Mouse (Mus musculus) intestine, embryonic 14.5 days (tissue): ENCODE results near the gene Pik3c2g. TPM values are rescaled to one million over a fixed set of nuclear protein-coding genes. Genes with fewer than 3 reads are reported as not detected.

Source experiments
- ATAC-seq: fragments of 200-750 bp; cut with Nextera tagmentation; replicated peaks from 2 replicates; pipeline ENCODE4 v1.8.0; 2017; ENCODE audit warnings: low read depth, moderate number of reproducible peaks, moderate TSS enrichment, moderate library complexity; ENCODE audit not compliant: low FRiP score, low TSS enrichment
- DNase-seq: peaks from one replicate; pipeline ENCODE4 v3.0.0-alpha.2; 2018; ENCODE audit warnings: low spot score
- H3K27ac ChIP-seq: fragments of 300-500 bp; sonication (generic); 2 replicates; pipeline ENCODE4 v1.5.1; 2014; ENCODE audit warnings: low read depth, mild to moderate bottlenecking, control low read depth
- H3K27me3 ChIP-seq: fragments of 300-500 bp; sonication (generic); replicated peaks from 2 replicates; pipeline ENCODE4 v1.6.1; 2014; ENCODE audit warnings: low read length, control low read depth; ENCODE audit not compliant: control insufficient read depth, insufficient read depth
- H3K36me3 ChIP-seq: fragments of 300-500 bp; sonication (generic); 2 replicates; pipeline ENCODE4 v1.6.1; 2014; ENCODE audit warnings: low read length, control low read depth; ENCODE audit not compliant: control insufficient read depth, insufficient read depth
- H3K4me1 ChIP-seq: fragments of 300-500 bp; sonication (generic); replicated peaks from 2 replicates; pipeline ENCODE4 v1.6.1; 2014; ENCODE audit warnings: low read length, control low read depth, mixed read lengths; ENCODE audit not compliant: control insufficient read depth, insufficient read depth
- H3K4me2 ChIP-seq: fragments of 300-500 bp; sonication (generic); 2 replicates; pipeline ENCODE4 v1.6.1; 2014; ENCODE audit warnings: low read length
- H3K4me3 ChIP-seq: fragments of 300-500 bp; sonication (generic); 2 replicates; pipeline ENCODE4 v1.5.1; 2014; ENCODE audit warnings: low read depth, low read length, control low read depth, mixed read lengths
- H3K9ac ChIP-seq: fragments of 300-500 bp; sonication (generic); 2 replicates; pipeline ENCODE4 v1.6.1; 2014; ENCODE audit warnings: mild to moderate bottlenecking, low read length
- H3K9me3 ChIP-seq: fragments of 300-500 bp; sonication (generic); 2 replicates; pipeline ENCODE4 v1.6.1; 2016; ENCODE audit warnings: low read length, control low read depth; ENCODE audit not compliant: control insufficient read depth
- WGBS: fragments of 180-500 bp; shearing (Covaris S2); extraction: QIAGEN DNeasy Blood & Tissue Kit; methylation state at CpG from one replicate; pipeline ENCODE4 v1.1.7; 2014; 5-methylcytosine and 5-hydroxymethylcytosine counted together
- polyA plus RNA-seq: library from polyadenylated mRNA; unstranded; fragments of >200 nt; fragmentation: Nextera tagmentation; extraction: Ambion mirVana; gene quantifications from 2 replicates; pipeline ENCODE4 v1.2.1, GENCODE M21; 2014

The Pik3c2g gene
- polyA plus RNA-seq, 1 experiment from 2014 or later, result 0.68 TPM

DNA sequence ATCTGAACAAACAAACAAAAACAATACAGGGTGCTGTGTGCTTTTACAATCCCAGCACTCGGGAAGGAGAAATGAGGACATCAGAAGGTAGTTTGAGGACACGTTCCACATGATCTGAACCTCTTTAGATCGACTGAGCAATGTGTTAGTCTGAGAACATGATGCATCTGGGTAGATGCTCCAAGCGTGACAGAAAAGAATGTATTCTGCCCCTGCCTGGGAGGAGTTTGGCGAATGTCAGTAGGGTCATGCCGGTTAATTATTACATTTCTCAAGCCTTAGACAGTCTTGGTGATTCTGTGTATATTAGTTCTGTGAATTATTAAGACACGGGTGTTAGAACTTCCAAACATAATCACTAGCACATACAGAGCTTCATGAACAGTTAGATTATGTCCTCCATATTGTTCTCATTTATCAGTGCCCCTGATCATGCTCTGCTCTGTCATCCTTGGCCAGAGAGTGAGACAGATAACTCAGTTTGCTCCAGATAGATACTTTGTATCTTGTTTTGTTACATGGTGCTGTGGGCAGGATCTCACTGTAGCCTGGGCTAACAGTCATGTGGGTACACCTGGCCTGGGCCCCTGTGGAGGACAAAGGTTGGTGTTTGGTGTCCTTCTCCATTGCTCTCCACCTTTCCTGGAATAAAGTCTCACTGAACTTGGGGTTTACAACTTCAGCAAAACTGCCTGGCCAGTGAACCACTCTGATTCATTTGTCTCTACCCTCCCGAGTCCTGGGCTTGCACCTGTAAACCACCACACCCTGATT is 360.3 kb downstream of the Pik3c2g start:
- Histone ChIP-seq H3K27me3 (no peaks in the 10 kb centered on the region), H3K9ac (no peak overlapping the region), H3K4me2 (no peak overlapping the region), H3K36me3 (no peaks in the 10 kb centered on the region), H3K4me1 (no peaks in the 10 kb centered on the region), H3K9me3 (no peaks in the 10 kb centered on the region), H3K4me3 (no peak overlapping the region), H3K27ac (no peak overlapping the region)
- WGBS, result 72% methylated on average over 8 of the region's 8 CpGs
- DNase-seq, result no peak
- no peak for ATAC-seq

- no peaks in the 10 kb centered on the region for H3K9me3 ChIP-seq
- no peaks in the 10 kb centered on the region for H3K27me3 ChIP-seq
- no peaks in the 10 kb centered on the region for H3K36me3 ChIP-seq
- H3K4me2 ChIP-seq, result no peak overlapping the region
- 83% methylated on average over 12 of the region's 12 CpGs for WGBS
- no peak overlapping the region for H3K27ac ChIP-seq
- H3K9ac ChIP-seq, result no peak overlapping the region
- ATAC-seq (no peak), DNase-seq (no peak)
- no peak overlapping the region for H3K4me3 ChIP-seq
- 0 out of 2 replicates have a peak, but pooled peaks cover 2% of the 10 kb centered on the region for H3K4me1 ChIP-seq
Observed at GRCm38 (mm10) chr6:139953596-139953995, 366.6 kb downstream of the Pik3c2g start.

- H3K27ac ChIP-seq, result no peak overlapping the region
- H3K27me3 ChIP-seq, result no peaks in the 10 kb centered on the region
- no peak for DNase-seq
- H3K9ac ChIP-seq, result no peak overlapping the region
- H3K4me3 ChIP-seq, result no peak overlapping the region
- ATAC-seq, result no peak
- H3K9me3 ChIP-seq, result no peaks in the 10 kb centered on the region
- no peak overlapping the region for H3K4me2 ChIP-seq
- 0 out of 2 replicates have a peak, but pooled peaks cover 2% of the 10 kb centered on the region for H3K4me1 ChIP-seq
- no peaks in the 10 kb centered on the region for H3K36me3 ChIP-seq
- WGBS, result 52% methylated on average over 7 of the region's 7 CpGs
Observed at GRCm38 (mm10) chr6:139957531-139958241, 370.7 kb downstream of the Pik3c2g start.

DNA sequence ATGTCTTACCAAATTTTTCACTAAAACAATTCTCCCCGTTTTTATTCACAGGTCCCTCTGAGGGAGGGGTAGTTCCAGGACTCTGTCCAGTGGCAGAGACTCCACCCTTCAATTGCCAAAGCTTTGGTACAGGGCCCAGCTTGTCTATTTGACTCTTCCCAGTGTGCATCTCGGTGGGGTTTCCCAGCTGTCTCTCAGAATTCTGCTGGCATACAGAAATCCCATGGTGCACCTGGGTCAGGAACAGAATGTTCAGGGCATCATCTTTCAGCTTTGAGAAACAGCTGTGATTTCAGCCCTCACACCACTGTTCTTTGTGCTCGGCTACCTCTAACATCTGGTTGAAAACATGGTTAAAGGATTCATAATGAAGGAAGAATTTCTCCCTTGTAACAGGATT is 376.8 kb downstream of the Pik3c2g start:
- Histone ChIP-seq H3K4me3 (no peak overlapping the region), H3K4me1 (no peaks in the 10 kb centered on the region), H3K27me3 (no peaks in the 10 kb centered on the region), H3K36me3 (no peaks in the 10 kb centered on the region), H3K9ac (no peak overlapping the region), H3K4me2 (no peak overlapping the region), H3K9me3 (no peaks in the 10 kb centered on the region), H3K27ac (no peak overlapping the region)
- DNase-seq, result no peak
- ATAC-seq, result no peak
- 64% methylated on average over 3 of the region's 3 CpGs for WGBS

- H3K27me3 ChIP-seq, result no peaks in the 10 kb centered on the region
- no peak overlapping the region for H3K4me2 ChIP-seq
- no peaks in the 10 kb centered on the region for H3K36me3 ChIP-seq
- H3K4me1 ChIP-seq, result no peaks in the 10 kb centered on the region
- no peak overlapping the region for H3K4me3 ChIP-seq
- no peaks in the 10 kb centered on the region for H3K9me3 ChIP-seq
- ATAC-seq, result no peak
- DNase-seq, result no peak
- WGBS, result 75% methylated on average over 3 of the region's 3 CpGs
- no peak overlapping the region for H3K27ac ChIP-seq
- no peak overlapping the region for H3K9ac ChIP-seq
Observed at GRCm38 (mm10) chr6:139964895-139965294, 377.9 kb downstream of the Pik3c2g start.

DNA sequence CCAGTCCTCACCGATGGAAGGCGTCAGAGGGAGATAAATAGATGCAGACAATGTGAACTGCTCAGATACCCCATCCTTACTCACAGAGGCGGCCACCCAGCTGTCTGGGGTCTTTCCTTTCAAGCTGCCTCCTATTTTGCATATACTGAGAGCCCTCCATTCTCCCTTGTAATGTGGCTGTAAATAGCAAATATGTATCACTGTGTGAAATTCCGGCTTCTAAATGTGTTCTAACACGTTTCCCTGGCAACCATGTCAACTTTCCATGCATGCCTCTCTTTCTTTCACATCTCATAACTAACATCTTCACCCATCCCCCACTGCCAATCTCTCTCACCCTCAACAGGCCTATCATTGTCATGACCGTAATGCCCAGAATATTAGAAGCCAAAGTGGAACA is 379.7 kb downstream of the Pik3c2g start:
- H3K4me1 ChIP-seq, result no peaks in the 10 kb centered on the region
- DNase-seq (no peak), ATAC-seq (no peak)
- H3K27me3 ChIP-seq, result no peaks in the 10 kb centered on the region
- 66% methylated on average over 6 of the region's 6 CpGs for WGBS
- no peaks in the 10 kb centered on the region for H3K9me3 ChIP-seq
- no peak overlapping the region for H3K4me2 ChIP-seq
- no peak overlapping the region for H3K4me3 ChIP-seq
- H3K9ac ChIP-seq, result no peak overlapping the region
- H3K27ac ChIP-seq, result no peak overlapping the region
- H3K36me3 ChIP-seq, result no peaks in the 10 kb centered on the region

DNA sequence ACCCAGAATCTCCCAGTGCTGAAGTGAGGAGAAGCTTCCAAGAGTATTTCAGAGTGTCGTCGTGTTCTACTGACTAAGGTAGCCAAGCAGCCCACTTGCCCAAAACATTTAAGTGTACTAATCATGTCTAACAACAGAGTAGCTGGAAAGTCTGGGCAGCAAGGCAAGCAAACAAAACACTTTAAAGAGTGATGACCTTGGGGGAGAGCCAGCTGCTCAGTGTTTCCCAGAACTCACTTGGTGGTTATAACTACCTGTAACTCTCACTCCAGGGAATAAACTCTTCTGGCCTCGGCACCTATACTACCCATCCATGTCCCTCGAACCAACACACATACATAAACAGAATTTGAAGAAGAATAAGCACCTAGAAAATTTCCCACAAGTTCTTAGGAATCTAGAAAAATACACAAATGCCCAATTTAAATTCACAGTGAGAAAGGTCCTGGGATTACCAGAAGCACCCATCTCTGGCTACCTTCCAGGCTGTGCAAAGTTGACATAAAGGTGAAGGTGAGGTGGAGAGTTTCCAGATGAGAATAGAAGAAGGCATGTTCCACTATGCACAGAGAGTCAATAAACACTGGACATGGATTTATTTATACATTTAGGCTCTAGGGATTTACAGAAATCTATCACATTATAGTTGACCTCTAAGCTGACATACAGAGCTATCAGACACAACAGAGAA is 384.7 kb downstream of the Pik3c2g start:
- 70% methylated on average over 4 of the region's 4 CpGs for WGBS
- no peak overlapping the region for H3K27ac ChIP-seq
- no peaks in the 10 kb centered on the region for H3K27me3 ChIP-seq
- no peaks in the 10 kb centered on the region for H3K36me3 ChIP-seq
- H3K9me3 ChIP-seq, result no peaks in the 10 kb centered on the region
- no peaks in the 10 kb centered on the region for H3K4me1 ChIP-seq
- H3K4me2 ChIP-seq, result no peak overlapping the region
- no peak overlapping the region for H3K4me3 ChIP-seq
- ATAC-seq (no peak), DNase-seq (no peak)
- no peak overlapping the region for H3K9ac ChIP-seq

- Histone ChIP-seq H3K27ac (no peak overlapping the region), H3K9ac (no peak overlapping the region), H3K4me3 (no peak overlapping the region), H3K4me1 (peaks cover 8% of the 10 kb centered on the region; the same call in 1 of the 2 replicates), H3K36me3 (no peaks in the 10 kb centered on the region), H3K27me3 (no peaks in the 10 kb centered on the region), H3K4me2 (no peak overlapping the region), H3K9me3 (no peaks in the 10 kb centered on the region)
- WGBS, result 88% methylated on average over 5 of the region's 5 CpGs
- ATAC-seq (no peak), DNase-seq (no peak)
Observed at GRCm38 (mm10) chr6:139974668-139975067, 387.6 kb downstream of the Pik3c2g start.
